Mouse (Mus musculus): ENCODE results near the gene Spon1. TPM values are rescaled to one million over a fixed set of nuclear protein-coding genes. Genes with fewer than 3 reads are reported as not detected.

Spon1 gene
- polyA plus RNA-seq, 1 experiment from 2014 or later, result 73.1 TPM

GRCm38 (mm10) chr7:113765133-113765532 lies 665 bp upstream of the Spon1 start:
- Histone ChIP-seq H3K27me3 (ENCODE audit: low read depth, poor library complexity, severe bottlenecking) (peaks cover 58% of the 10 kb centered on the region), H3K9me3 (replicated peaks) (peaks cover 8% of the 10 kb centered on the region; the same call in 1 of the 2 replicates), H3K4me3 (no peak overlapping the region; the same call in 1 of the 2 replicates), H3K36me3 (no peaks in the 10 kb centered on the region), H3K27ac (replicated peaks) (peak overlapping the region; percentile 88; the same call in 1 of the 2 replicates), H3K4me1 (peaks cover 54% of the 10 kb centered on the region)
- DNase-seq (ENCODE audit: low spot score), result no peak
- WGBS, result 82% methylated on average over 5 of the region's 5 CpGs

GRCm38 (mm10) chr7:113766498-113766941 lies 722 bp downstream of the Spon1 start:
- Histone ChIP-seq H3K27ac (replicated peaks) (peak overlapping the region; percentile 88), H3K27me3 (ENCODE audit: low read depth, poor library complexity, severe bottlenecking) (peaks cover 52% of the 10 kb centered on the region), H3K36me3 (peaks cover 6% of the 10 kb centered on the region), H3K4me3 (peak overlapping the region; percentile 71), H3K9me3 (replicated peaks) (peaks cover 8% of the 10 kb centered on the region; the same call in 1 of the 2 replicates), H3K4me1 (peaks cover 56% of the 10 kb centered on the region)
- WGBS, result under 1% methylated on average over 27 of the region's 27 CpGs
- no peak for DNase-seq (ENCODE audit: low spot score)

DNA sequence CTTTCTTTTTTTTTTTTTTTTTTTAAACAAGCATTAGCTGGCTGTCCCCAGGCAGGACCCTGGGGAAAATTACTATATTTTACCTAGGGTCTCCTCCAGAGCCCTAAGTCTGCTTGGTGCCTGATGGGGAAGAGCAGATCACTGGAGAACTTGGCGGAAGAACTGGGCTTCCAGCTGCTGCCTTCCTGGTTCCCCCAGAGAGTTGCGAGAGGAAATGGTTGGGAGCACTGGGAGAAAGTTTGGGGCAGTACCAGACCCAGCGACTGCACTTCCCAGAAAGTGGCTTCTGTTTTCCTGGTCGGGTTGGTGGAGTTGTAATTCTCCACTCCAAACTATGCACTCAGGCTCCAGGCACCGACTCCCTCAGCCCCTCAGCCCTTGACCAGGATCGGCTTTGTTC lies 1.7 kb downstream of the Spon1 start:
- H3K27ac ChIP-seq (replicated peaks), result peak overlapping the region; percentile 88
- H3K4me3 ChIP-seq, result peak overlapping the region; percentile 71
- no peak for DNase-seq (ENCODE audit: low spot score)
- H3K9me3 ChIP-seq (replicated peaks), result peaks cover 8% of the 10 kb centered on the region; the same call in 1 of the 2 replicates
- peaks cover 15% of the 10 kb centered on the region for H3K36me3 ChIP-seq
- peaks cover 52% of the 10 kb centered on the region for H3K27me3 ChIP-seq (ENCODE audit: low read depth, poor library complexity, severe bottlenecking)
- peaks cover 56% of the 10 kb centered on the region for H3K4me1 ChIP-seq
- WGBS, result 9% methylated on average over 6 of the region's 6 CpGs

DNA sequence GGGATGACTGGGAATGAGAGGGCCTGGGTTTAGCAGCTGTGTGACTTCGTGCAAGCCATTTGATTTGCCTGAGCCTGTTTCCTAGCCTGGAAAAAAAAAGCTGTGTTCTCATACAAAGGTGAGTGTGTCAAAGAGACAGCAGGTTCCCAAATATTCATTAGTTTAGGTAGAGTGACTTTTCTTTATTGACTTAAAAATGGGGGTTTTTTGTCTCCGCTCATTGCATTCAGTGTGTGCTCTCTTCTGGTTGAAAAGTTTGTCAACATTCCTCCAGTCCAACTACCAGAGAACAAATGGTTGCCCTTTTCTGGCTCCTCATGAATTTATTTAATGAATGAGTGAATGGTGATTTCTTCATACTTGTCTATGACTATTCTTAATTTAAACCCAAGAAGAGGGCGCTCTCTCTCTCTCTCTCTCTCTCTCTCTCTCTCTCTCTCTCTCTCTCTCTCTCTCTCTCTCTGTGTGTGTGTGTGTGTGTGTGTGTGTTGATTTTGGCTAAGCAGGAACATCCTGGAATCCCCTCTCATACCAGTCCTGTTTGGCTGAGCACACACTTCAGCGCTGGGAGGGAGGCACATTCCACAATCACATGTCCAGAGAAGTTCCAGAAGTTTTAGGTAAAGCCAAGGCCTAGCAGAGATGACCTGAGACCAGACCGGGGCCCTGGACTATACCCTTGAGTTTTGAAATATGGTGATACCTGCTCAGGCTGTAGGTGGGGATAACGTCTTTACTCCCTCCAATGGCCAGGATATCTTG lies 2.6 kb downstream of the Spon1 start:
- WGBS, result 46% methylated on average over 6 of the region's 6 CpGs
- Histone ChIP-seq H3K27ac (replicated peaks) (peak overlapping the region; percentile 88), H3K27me3 (ENCODE audit: low read depth, poor library complexity, severe bottlenecking) (peaks cover 58% of the 10 kb centered on the region), H3K4me3 (peak overlapping the region; percentile 71), H3K4me1 (peaks cover 58% of the 10 kb centered on the region), H3K9me3 (replicated peaks) (peaks cover 1% of the 10 kb centered on the region; the same call in 1 of the 2 replicates), H3K36me3 (peaks cover 17% of the 10 kb centered on the region)
- no peak for DNase-seq (ENCODE audit: low spot score)

DNA sequence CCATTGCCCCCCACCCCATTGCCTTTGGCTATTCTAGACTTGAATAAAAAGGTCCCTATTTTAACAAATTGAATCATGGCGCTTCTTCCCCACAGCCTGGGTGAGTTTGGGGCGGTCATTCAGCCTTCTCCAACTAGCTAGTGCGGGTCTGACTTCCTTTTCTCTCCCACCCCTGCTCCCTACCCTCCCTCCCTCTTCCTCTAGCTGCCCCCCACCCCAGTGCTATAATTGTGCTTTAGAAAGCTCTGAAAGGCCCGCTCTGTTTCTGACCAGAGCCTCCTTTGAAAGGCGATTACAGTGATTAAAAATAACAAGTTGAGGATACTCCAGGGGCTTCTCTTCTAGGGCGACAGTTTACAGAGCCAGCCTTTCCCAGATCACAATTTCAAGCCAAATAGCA lies 3.5 kb downstream of the Spon1 start:
- Histone ChIP-seq H3K27ac (replicated peaks) (peak overlapping the region; percentile 70), H3K9me3 (replicated peaks) (no peaks in the 10 kb centered on the region), H3K36me3 (peaks cover 17% of the 10 kb centered on the region), H3K4me1 (peaks cover 67% of the 10 kb centered on the region), H3K4me3 (peak overlapping the region; percentile 71), H3K27me3 (ENCODE audit: low read depth, poor library complexity, severe bottlenecking) (peaks cover 58% of the 10 kb centered on the region)
- 6% methylated on average over 6 of the region's 6 CpGs for WGBS
- peak; percentile 22 for DNase-seq (ENCODE audit: low spot score)

DNA sequence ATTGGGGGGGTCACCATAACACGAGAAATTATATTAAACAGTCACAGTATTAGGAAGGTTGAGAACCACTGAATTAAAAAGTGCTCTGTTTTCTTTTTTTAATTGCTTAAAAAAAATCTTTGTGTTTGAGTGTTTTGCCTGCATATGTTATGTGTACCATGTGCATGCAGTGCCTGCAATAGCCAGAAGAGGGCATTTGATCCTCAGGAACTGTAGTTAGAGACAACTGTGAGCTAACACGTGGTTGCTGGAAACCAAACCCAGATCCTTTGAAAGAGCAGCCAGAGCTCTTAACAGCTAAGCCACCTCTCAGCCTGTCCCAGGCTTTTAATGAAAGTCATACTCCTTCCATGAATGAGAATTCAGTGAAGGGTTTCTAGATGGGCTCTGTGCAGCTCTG lies 6.3 kb downstream of the Spon1 start:
- H3K27me3 ChIP-seq (ENCODE audit: low read depth, poor library complexity, severe bottlenecking), result peaks cover 29% of the 10 kb centered on the region
- WGBS, result 88% methylated on average over 2 of the region's 2 CpGs
- no peak for DNase-seq (ENCODE audit: low spot score)

DNA sequence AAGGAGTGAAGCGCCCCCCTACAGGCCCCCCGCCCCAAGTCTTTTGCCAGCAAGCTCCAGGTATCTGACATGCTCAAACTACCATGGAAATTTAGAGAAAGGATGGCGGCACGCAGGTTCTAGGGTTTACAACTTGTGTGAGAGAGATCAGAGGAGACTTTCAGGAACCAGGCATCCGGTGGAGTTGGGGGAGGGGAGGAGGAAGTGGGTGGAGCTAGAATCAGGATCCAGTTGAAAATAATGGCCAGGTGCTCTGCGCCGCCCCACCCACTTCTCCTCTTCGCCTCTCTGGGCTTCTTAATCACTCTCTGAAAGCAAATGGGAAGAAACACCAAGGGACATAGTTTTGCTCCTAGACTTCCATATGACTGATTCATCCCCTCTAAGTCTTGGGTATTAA lies 7.6 kb downstream of the Spon1 start:
- Histone ChIP-seq H3K9me3 (replicated peaks) (no peaks in the 10 kb centered on the region), H3K4me3 (no peak overlapping the region), H3K27me3 (ENCODE audit: low read depth, poor library complexity, severe bottlenecking) (peaks cover 16% of the 10 kb centered on the region), H3K36me3 (peaks cover 22% of the 10 kb centered on the region), H3K4me1 (peaks cover 33% of the 10 kb centered on the region), H3K27ac (replicated peaks) (no peak overlapping the region)
- no peak for DNase-seq (ENCODE audit: low spot score)
- WGBS, result 54% methylated on average over 8 of the region's 8 CpGs

More for the DNA sequence above, 6.3 kb downstream of the Spon1 start:
- peaks cover 46% of the 10 kb centered on the region for H3K4me1 ChIP-seq
- H3K36me3 ChIP-seq, result peaks cover 22% of the 10 kb centered on the region
- no peak overlapping the region for H3K27ac ChIP-seq (replicated peaks)
- H3K9me3 ChIP-seq (replicated peaks), result no peaks in the 10 kb centered on the region
- H3K4me3 ChIP-seq, result no peak overlapping the region

GRCm38 (mm10) chr7:113774039-113774438 lies 8.2 kb downstream of the Spon1 start:
- DNase-seq (ENCODE audit: low spot score), result peak; percentile 66
- H3K4me1 ChIP-seq, result peaks cover 27% of the 10 kb centered on the region
- no peak overlapping the region for H3K4me3 ChIP-seq
- 23% methylated on average over 7 of the region's 7 CpGs for WGBS
- H3K9me3 ChIP-seq (replicated peaks), result no peaks in the 10 kb centered on the region
- H3K27ac ChIP-seq (replicated peaks), result no peak overlapping the region
- H3K36me3 ChIP-seq, result peaks cover 22% of the 10 kb centered on the region
- peaks cover 10% of the 10 kb centered on the region for H3K27me3 ChIP-seq (ENCODE audit: low read depth, poor library complexity, severe bottlenecking)

DNA sequence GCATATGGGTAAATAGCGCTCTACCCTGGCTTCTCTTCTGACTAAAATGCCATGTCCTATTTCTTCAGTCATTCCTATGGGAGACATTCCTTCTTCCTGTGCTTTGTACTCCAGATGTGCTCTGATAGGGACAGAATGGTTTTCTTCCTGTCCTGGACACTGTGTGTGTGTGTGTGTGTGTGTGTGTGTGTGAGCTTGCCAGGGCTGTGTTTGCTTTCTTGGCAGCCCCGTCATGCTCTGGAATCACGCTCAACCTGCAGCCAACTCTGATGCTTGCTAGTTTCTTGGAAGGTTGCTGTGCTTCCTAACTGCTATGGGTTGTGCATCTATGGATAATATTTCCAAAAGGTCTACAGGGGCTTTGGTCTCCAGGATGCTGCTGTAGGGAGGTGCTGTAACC lies 9.1 kb downstream of the Spon1 start:
- Histone ChIP-seq H3K4me3 (no peak overlapping the region), H3K4me1 (peaks cover 18% of the 10 kb centered on the region), H3K27me3 (ENCODE audit: low read depth, poor library complexity, severe bottlenecking) (peaks cover 7% of the 10 kb centered on the region; the same call in 1 of the 2 replicates), H3K27ac (replicated peaks) (no peak overlapping the region), H3K36me3 (peaks cover 22% of the 10 kb centered on the region), H3K9me3 (replicated peaks) (no peaks in the 10 kb centered on the region)
- DNase-seq (ENCODE audit: low spot score), result no peak
- WGBS, result 84% methylated on average over 3 of the region's 3 CpGs

- peaks cover 21% of the 10 kb centered on the region for H3K36me3 ChIP-seq
- no peaks in the 10 kb centered on the region for H3K27me3 ChIP-seq (ENCODE audit: low read depth, poor library complexity, severe bottlenecking)
- H3K4me3 ChIP-seq, result no peak overlapping the region
- peaks cover 10% of the 10 kb centered on the region; the same call in 1 of the 2 replicates for H3K4me1 ChIP-seq
- no peak for DNase-seq (ENCODE audit: low spot score)
- H3K27ac ChIP-seq (replicated peaks), result no peak overlapping the region
- no peaks in the 10 kb centered on the region for H3K9me3 ChIP-seq (replicated peaks)
- WGBS, result 95% methylated on average over 6 of the region's 6 CpGs
These were observed 12.7 kb downstream of the Spon1 start for GRCm38 (mm10) chr7:113778546-113778945.

- no peaks in the 10 kb centered on the region for H3K9me3 ChIP-seq (replicated peaks)
- H3K4me3 ChIP-seq, result no peak overlapping the region
- DNase-seq (ENCODE audit: low spot score), result no peak
- H3K36me3 ChIP-seq, result peaks cover 22% of the 10 kb centered on the region
- 93% methylated on average over 5 of the region's 5 CpGs for WGBS
- no peaks in the 10 kb centered on the region for H3K27me3 ChIP-seq (ENCODE audit: low read depth, poor library complexity, severe bottlenecking)
- H3K27ac ChIP-seq (replicated peaks), result no peak overlapping the region
- H3K4me1 ChIP-seq, result 0 out of 2 replicates have a peak, but pooled peaks cover 3% of the 10 kb centered on the region
These were observed 14.5 kb downstream of the Spon1 start for GRCm38 (mm10) chr7:113780286-113780685.

GRCm38 (mm10) chr7:113791991-113792390 lies 26.2 kb downstream of the Spon1 start:
- H3K4me1 ChIP-seq, result 0 out of 2 replicates have a peak, but pooled peaks cover 7% of the 10 kb centered on the region
- 88% methylated on average over 5 of the region's 5 CpGs for WGBS
- H3K27me3 ChIP-seq (ENCODE audit: low read depth, poor library complexity, severe bottlenecking), result no peaks in the 10 kb centered on the region
- H3K36me3 ChIP-seq, result peaks cover 55% of the 10 kb centered on the region
- H3K4me3 ChIP-seq, result no peak overlapping the region
- DNase-seq (ENCODE audit: low spot score), result no peak
- no peaks in the 10 kb centered on the region for H3K9me3 ChIP-seq (replicated peaks)
- H3K27ac ChIP-seq (replicated peaks), result no peak overlapping the region

- H3K27ac ChIP-seq (replicated peaks), result no peak overlapping the region
- H3K4me3 ChIP-seq, result no peak overlapping the region
- H3K4me1 ChIP-seq, result 0 out of 2 replicates have a peak, but pooled peaks cover 7% of the 10 kb centered on the region
- H3K27me3 ChIP-seq (ENCODE audit: low read depth, poor library complexity, severe bottlenecking), result no peaks in the 10 kb centered on the region
- DNase-seq (ENCODE audit: low spot score), result no peak
- H3K36me3 ChIP-seq, result peaks cover 55% of the 10 kb centered on the region
- H3K9me3 ChIP-seq (replicated peaks), result no peaks in the 10 kb centered on the region
- WGBS, result 85% methylated on average over 3 of the region's 3 CpGs
These were observed 27.1 kb downstream of the Spon1 start for GRCm38 (mm10) chr7:113792871-113793270.
